Comparison of ENCODE assay signal across 17 mouse cellular contexts in the genomic region with DNA sequence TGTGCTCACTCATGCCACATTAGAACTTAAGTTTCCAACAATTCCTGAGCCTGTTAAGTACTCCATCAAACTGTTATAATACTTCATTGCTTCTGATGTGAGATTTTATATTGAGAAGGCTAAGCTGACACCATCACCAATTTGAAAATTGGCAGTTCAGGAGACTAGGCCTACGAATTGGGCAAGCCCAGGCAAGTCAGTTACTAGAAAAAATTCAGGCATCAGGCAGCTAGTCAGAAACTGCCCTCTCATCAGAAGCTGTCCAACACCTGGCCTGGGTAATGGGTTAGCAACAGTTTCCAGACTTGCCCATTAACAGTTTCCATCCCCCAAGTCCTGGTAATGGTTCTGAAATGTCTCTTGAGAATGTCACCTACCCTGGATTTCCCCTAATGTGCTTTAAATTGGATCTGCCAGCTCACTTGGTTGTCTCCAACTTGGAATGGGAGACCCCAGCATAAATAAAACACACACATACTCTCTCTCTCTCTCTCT. TPM values are rescaled to one million over a fixed set of nuclear protein-coding genes. Genes with fewer than 3 reads are reported as not detected.
"Had no signal": no experiment of that assay in that cellular context is flagged by ENCODE, and none has a peak within 500 bp of the region (broad histone marks: within the 10 kb centered on the region; RNA-seq: fewer than 3 reads in every experiment).

No protein-coding gene starts in this region.

- H3K9me3 ChIP-seq: neural tube, embryonic 15.5 days; stomach, embryonic 15.5 days had no signal

- H3K36me3 ChIP-seq: neural tube, embryonic 15.5 days; stomach, embryonic 15.5 days had no signal

- H3K27me3 ChIP-seq: neural tube, embryonic 15.5 days; stomach, embryonic 15.5 days had no signal

- H3K9ac ChIP-seq: neural tube, embryonic 15.5 days; stomach, embryonic 15.5 days had no signal

- H3K4me3 ChIP-seq: neural tube, embryonic 15.5 days; stomach, embryonic 15.5 days had no signal

- H3K4me2 ChIP-seq: neural tube, embryonic 15.5 days; stomach, embryonic 15.5 days had no signal

- DNase-seq: retina, postnatal 1 day; right cerebral cortex, adult 18-20 months; right cerebral cortex, postnatal 14 days; right cerebral cortex, postnatal 25 days; right cerebral cortex, postnatal 4 days; spleen, adult 18-20 months; thymus, adult 18-20 months; thymus, adult 2 months; thymus, postnatal 14 days; thymus, postnatal 25 days; thymus, postnatal 36 days; thymus, postnatal 4 days had no signal

- H3K4me1 ChIP-seq: neural tube, embryonic 15.5 days; stomach, embryonic 15.5 days had no signal

- H3K27ac ChIP-seq: neural tube, embryonic 15.5 days; stomach, embryonic 15.5 days; stomach, postnatal 0 days had no signal

RNA-seq across cellular contexts. Expression of gene Rprm, which starts 20.9 kb away (rescaled TPM):
- total RNA-seq: neutrophil, adult 5-6 weeks had no signal
- polyA plus RNA-seq: testis, adult 2 months had no signal
